Mouse (Mus musculus) brain, embryonic 14.5 days (tissue): ENCODE measurements at regions not wholly inside any gene's neighbourhood (a gene's known extent, or its start where the extent isn't known, plus 50 kb on each side); places are given as distances from the start of the nearest gene placed in this dataset.

Source experiments
- CTCF ChIP-seq: fragments of 200-500 bp; IDR thresholded peaks from 2 replicates; pipeline ENCODE4 v1.5.1; 2012; ENCODE audit warnings: inconsistent platforms, mild to moderate bottlenecking, moderate library complexity, borderline replicate concordance; ENCODE audit not compliant: insufficient read depth, insufficient read length; ENCODE audit errors: extremely low read depth
- POLR2A ChIP-seq: fragments of 200-500 bp; IDR thresholded peaks from 2 replicates; pipeline ENCODE4 v1.6.1; 2012; ENCODE audit warnings: mild to moderate bottlenecking, inconsistent platforms, borderline replicate concordance; ENCODE audit not compliant: poor library complexity, insufficient read depth, insufficient read length, severe bottlenecking; ENCODE audit errors: extremely low read depth

GRCm38 (mm10) chr11:33008611-33009010, 138.6 kb downstream of the Fgf18 start:
- TF ChIP-seq CTCF (no peak), POLR2A (no peak)
